Mouse (Mus musculus): ENCODE results near the gene Tex22. TPM values are rescaled to one million over a fixed set of nuclear protein-coding genes. Genes with fewer than 3 reads are reported as not detected.

Tex22 gene
- polyA plus RNA-seq, 1 experiment from 2014 or later, result not detected

- H3K9me3 ChIP-seq (ENCODE audit: low read length), result no peaks in the 10 kb centered on the region
- WGBS (ENCODE audit: insufficient replicate concordance), result 87% methylated on average over 10 of the region's 10 CpGs
- no peaks in the 10 kb centered on the region for H3K4me1 ChIP-seq (ENCODE audit: insufficient read depth)
- ATAC-seq (no peak), DNase-seq (no peak)
- H3K9ac ChIP-seq (replicated peaks), result no peak overlapping the region
- no peak overlapping the region for H3K4me3 ChIP-seq (ENCODE audit: low read depth, low read length)
- TF ChIP-seq EP300 (IDR thresholded peaks at IDR 0.05; ENCODE audit: low read depth) (no peak), CTCF (IDR thresholded peaks at IDR 0.05; ENCODE audit: low read depth) (0 out of 2 replicates have a peak, but pooled peaks have one; percentile 6)
- H3K27me3 ChIP-seq (ENCODE audit: insufficient read depth, low read length), result no peaks in the 10 kb centered on the region
- H3K36me3 ChIP-seq (replicated peaks; ENCODE audit: insufficient read depth, low read length), result peaks cover 43% of the 10 kb centered on the region
- H3K4me2 ChIP-seq (ENCODE audit: low read depth, low read length), result no peak overlapping the region
- no peak overlapping the region for H3K27ac ChIP-seq (ENCODE audit: low read depth)
Observed at GRCm38 (mm10) chr12:113062201-113062600, 12.1 kb upstream of the Tex22 start.

GRCm38 (mm10) chr12:113063700-113064099 is 10.6 kb upstream of the Tex22 start:
- Histone ChIP-seq H3K36me3 (replicated peaks; ENCODE audit: insufficient read depth, low read length) (peaks cover 34% of the 10 kb centered on the region), H3K27me3 (ENCODE audit: insufficient read depth, low read length) (no peaks in the 10 kb centered on the region), H3K4me1 (ENCODE audit: insufficient read depth) (no peaks in the 10 kb centered on the region), H3K9ac (replicated peaks) (no peak overlapping the region), H3K4me2 (ENCODE audit: low read depth, low read length) (no peak overlapping the region), H3K4me3 (ENCODE audit: low read depth, low read length) (no peak overlapping the region), H3K27ac (ENCODE audit: low read depth) (no peak overlapping the region), H3K9me3 (ENCODE audit: low read length) (no peaks in the 10 kb centered on the region)
- no peak for TF ChIP-seq CTCF (IDR thresholded peaks at IDR 0.05; ENCODE audit: low read depth)
- TF ChIP-seq EP300 (IDR thresholded peaks at IDR 0.05; ENCODE audit: low read depth), result no peak
- no peak for ATAC-seq
- WGBS (ENCODE audit: insufficient replicate concordance), result 94% methylated on average over 7 of the region's 7 CpGs
- no peak for DNase-seq

- 68% methylated on average over 7 of the region's 7 CpGs for WGBS (ENCODE audit: insufficient replicate concordance)
Observed at GRCm38 (mm10) chr12:113068002-113068401, 6.3 kb upstream of the Tex22 start.

GRCm38 (mm10) chr12:113069389-113069788 is 4.9 kb upstream of the Tex22 start:
- Histone ChIP-seq H3K27ac (ENCODE audit: low read depth) (no peak overlapping the region), H3K9ac (replicated peaks) (no peak overlapping the region), H3K4me2 (ENCODE audit: low read depth, low read length) (no peak overlapping the region), H3K27me3 (ENCODE audit: insufficient read depth, low read length) (no peaks in the 10 kb centered on the region), H3K4me1 (ENCODE audit: insufficient read depth) (peaks cover 18% of the 10 kb centered on the region), H3K4me3 (ENCODE audit: low read depth, low read length) (no peak overlapping the region), H3K9me3 (ENCODE audit: low read length) (no peaks in the 10 kb centered on the region), H3K36me3 (replicated peaks; ENCODE audit: insufficient read depth, low read length) (peaks cover 28% of the 10 kb centered on the region)
- ATAC-seq (no peak), DNase-seq (no peak)
- TF ChIP-seq CTCF (IDR thresholded peaks at IDR 0.05; ENCODE audit: low read depth) (no peak), EP300 (IDR thresholded peaks at IDR 0.05; ENCODE audit: low read depth) (no peak)
- WGBS (ENCODE audit: insufficient replicate concordance), result 92% methylated on average over 6 of the region's 6 CpGs

More at GRCm38 (mm10) chr12:113068002-113068401, 6.3 kb upstream of the Tex22 start:
- no peaks in the 10 kb centered on the region for H3K27me3 ChIP-seq (ENCODE audit: insufficient read depth, low read length)
- ATAC-seq, result no peak
- no peak overlapping the region for H3K27ac ChIP-seq (ENCODE audit: low read depth)
- no peaks in the 10 kb centered on the region for H3K9me3 ChIP-seq (ENCODE audit: low read length)
- H3K4me2 ChIP-seq (ENCODE audit: low read depth, low read length), result no peak overlapping the region
- H3K4me1 ChIP-seq (ENCODE audit: insufficient read depth), result 0 out of 2 replicates have a peak, but pooled peaks cover 4% of the 10 kb centered on the region
- no peak for TF ChIP-seq CTCF (IDR thresholded peaks at IDR 0.05; ENCODE audit: low read depth)
- no peak for TF ChIP-seq EP300 (IDR thresholded peaks at IDR 0.05; ENCODE audit: low read depth)
- H3K4me3 ChIP-seq (ENCODE audit: low read depth, low read length), result no peak overlapping the region
- H3K9ac ChIP-seq (replicated peaks), result no peak overlapping the region
- DNase-seq, result no peak
- peaks cover 31% of the 10 kb centered on the region for H3K36me3 ChIP-seq (replicated peaks; ENCODE audit: insufficient read depth, low read length)

GRCm38 (mm10) chr12:113071321-113071720 is 3.0 kb upstream of the Tex22 start:
- H3K27ac ChIP-seq (ENCODE audit: low read depth), result no peak overlapping the region
- H3K9ac ChIP-seq (replicated peaks), result no peak overlapping the region
- TF ChIP-seq CTCF (IDR thresholded peaks at IDR 0.05; ENCODE audit: low read depth) (no peak), EP300 (IDR thresholded peaks at IDR 0.05; ENCODE audit: low read depth) (no peak)
- DNase-seq, result no peak
- H3K4me3 ChIP-seq (ENCODE audit: low read depth, low read length), result no peak overlapping the region
- peaks cover 30% of the 10 kb centered on the region for H3K4me1 ChIP-seq (ENCODE audit: insufficient read depth)
- H3K27me3 ChIP-seq (ENCODE audit: insufficient read depth, low read length), result no peaks in the 10 kb centered on the region
- no peaks in the 10 kb centered on the region for H3K9me3 ChIP-seq (ENCODE audit: low read length)
- H3K36me3 ChIP-seq (replicated peaks; ENCODE audit: insufficient read depth, low read length), result peaks cover 26% of the 10 kb centered on the region
- H3K4me2 ChIP-seq (ENCODE audit: low read depth, low read length), result no peak overlapping the region
- WGBS (ENCODE audit: insufficient replicate concordance), result 78% methylated on average over 6 of the region's 6 CpGs
- no peak for ATAC-seq

GRCm38 (mm10) chr12:113071827-113072226 is 2.5 kb upstream of the Tex22 start:
- no peak overlapping the region for H3K4me3 ChIP-seq (ENCODE audit: low read depth, low read length)
- no peaks in the 10 kb centered on the region for H3K9me3 ChIP-seq (ENCODE audit: low read length)
- no peak overlapping the region for H3K9ac ChIP-seq (replicated peaks)
- peaks cover 30% of the 10 kb centered on the region for H3K4me1 ChIP-seq (ENCODE audit: insufficient read depth)
- DNase-seq (no peak), ATAC-seq (no peak)
- peaks cover 23% of the 10 kb centered on the region for H3K36me3 ChIP-seq (replicated peaks; ENCODE audit: insufficient read depth, low read length)
- TF ChIP-seq EP300 (IDR thresholded peaks at IDR 0.05; ENCODE audit: low read depth), result no peak
- no peak for TF ChIP-seq CTCF (IDR thresholded peaks at IDR 0.05; ENCODE audit: low read depth)
- H3K27me3 ChIP-seq (ENCODE audit: insufficient read depth, low read length), result no peaks in the 10 kb centered on the region
- H3K27ac ChIP-seq (ENCODE audit: low read depth), result no peak overlapping the region
- 63% methylated on average over 6 of the region's 6 CpGs for WGBS (ENCODE audit: insufficient replicate concordance)
- H3K4me2 ChIP-seq (ENCODE audit: low read depth, low read length), result no peak overlapping the region
